Mouse (Mus musculus) lung, postnatal 0 days (tissue): ENCODE data around the gene Rpl3. TPM values are rescaled to one million over a fixed set of nuclear protein-coding genes. Genes with fewer than 3 reads are reported as not detected.
A peak's percentile ranks its signal among the peaks of the same experiment; 100 is the strongest.

Source experiments
- ATAC-seq: fragments of 200-750 bp; cut with Nextera tagmentation; 2 replicates; pipeline ENCODE4 v1.8.0; 2017; ENCODE audit warnings: moderate library complexity
- DNase-seq: peaks from one replicate; pipeline ENCODE4 v3.0.0-alpha.2; 2016; ENCODE audit warnings: low spot score
- H3K27ac ChIP-seq: fragments of 300-500 bp; sonication (generic); 2 replicates; pipeline ENCODE4 v1.5.1; 2014; ENCODE audit warnings: antibody characterized with exemption, mild to moderate bottlenecking, low read length, mixed read lengths
- H3K27me3 ChIP-seq: fragments of 300-500 bp; sonication (generic); replicated peaks from 2 replicates; pipeline ENCODE4 v1.6.1; 2014; ENCODE audit warnings: low read length, mixed read lengths; ENCODE audit not compliant: insufficient read depth
- H3K36me3 ChIP-seq: fragments of 300-500 bp; sonication (generic); 2 replicates; pipeline ENCODE4 v1.6.1; 2014; ENCODE audit warnings: low read length, mixed read lengths; ENCODE audit not compliant: insufficient read depth
- H3K4me1 ChIP-seq: fragments of 300-500 bp; sonication (generic); 2 replicates; pipeline ENCODE4 v1.6.1; 2014; ENCODE audit warnings: antibody characterized with exemption, low read depth, low read length, mixed read lengths; ENCODE audit not compliant: insufficient read depth
- H3K4me2 ChIP-seq: fragments of 300-500 bp; sonication (generic); replicated peaks from 2 replicates; pipeline ENCODE4 v1.6.1; 2014; ENCODE audit warnings: low read depth, mild to moderate bottlenecking, low read length, moderate library complexity, mixed read lengths
- H3K4me3 ChIP-seq: fragments of 300-500 bp; sonication (generic); 2 replicates; pipeline ENCODE4 v1.5.1; 2014; ENCODE audit warnings: low read depth, low read length
- H3K9ac ChIP-seq: fragments of 300-500 bp; sonication (generic); replicated peaks from 2 replicates; pipeline ENCODE4 v1.6.1; 2014; ENCODE audit warnings: low read depth, mild to moderate bottlenecking
- H3K9me3 ChIP-seq: fragments of 300-500 bp; sonication (generic); 2 replicates; pipeline ENCODE4 v1.6.1; 2016; ENCODE audit warnings: low read length, mixed read lengths
- CTCF ChIP-seq: IDR thresholded peaks from 2 replicates; pipeline ENCODE4 v1.5.1; 2016; ENCODE audit warnings: antibody characterized with exemption, mild to moderate bottlenecking
- EP300 ChIP-seq: IDR thresholded peaks from 2 replicates; pipeline ENCODE4 v1.6.1; 2016; ENCODE audit warnings: antibody characterized with exemption, mild to moderate bottlenecking, control low read depth
- WGBS: fragments of 180-500 bp; shearing (Covaris S2); extraction: QIAGEN DNeasy Blood & Tissue Kit; methylation state at CpG from one replicate; pipeline ENCODE4 v1.1.7; 2014; 5-methylcytosine and 5-hydroxymethylcytosine counted together
- polyA plus RNA-seq: library from polyadenylated mRNA; unstranded; fragments of >200 nt; fragmentation: Nextera tagmentation; extraction: Ambion mirVana; gene quantifications from 2 replicates; pipeline ENCODE4 v1.2.1, GENCODE M21; 2015

Rpl3 gene
- polyA plus RNA-seq, 1 experiment from 2014 or later: 577 TPM

- WGBS: 68% methylated on average over 9 of the region's 9 CpGs
These were observed 4.2 kb downstream of the Rpl3 start for GRCm38 (mm10) chr15:80087406-80088012.

GRCm38 (mm10) chr15:80083740-80084139, 7.9 kb downstream of the Rpl3 start:
- ATAC-seq (peak; percentile 18), DNase-seq (no peak)
- Histone ChIP-seq H3K4me2 (peak overlapping the region; percentile 72), H3K9me3 (no peaks in the 10 kb centered on the region), H3K27ac (peak overlapping the region; percentile 95), H3K4me3 (peak overlapping the region; percentile 68), H3K36me3 (peaks cover 18% of the 10 kb centered on the region; the same call in 1 of the 2 replicates), H3K9ac (peak overlapping the region; percentile 44), H3K4me1 (peaks cover 13% of the 10 kb centered on the region; the same call in 1 of the 2 replicates), H3K27me3 (no peaks in the 10 kb centered on the region)
- TF ChIP-seq CTCF (no peak), EP300 (no peak)
- WGBS: under 1% methylated on average over 12 of the region's 12 CpGs

More at GRCm38 (mm10) chr15:80087406-80088012, 4.2 kb downstream of the Rpl3 start:
- no peak overlapping the region for H3K27ac ChIP-seq
- DNase-seq: no peak
- ATAC-seq: no peak
- no peak overlapping the region for H3K9ac ChIP-seq
- peaks cover 15% of the 10 kb centered on the region for H3K27me3 ChIP-seq
- no peak overlapping the region for H3K4me2 ChIP-seq
- H3K36me3 ChIP-seq: no peaks in the 10 kb centered on the region
- H3K4me1 ChIP-seq: peaks cover 1% of the 10 kb centered on the region; the same call in 1 of the 2 replicates
- no peaks in the 10 kb centered on the region for H3K9me3 ChIP-seq
- TF ChIP-seq CTCF: no peak
- no peak for TF ChIP-seq EP300
- no peak overlapping the region for H3K4me3 ChIP-seq

GRCm38 (mm10) chr15:80083276-80083731, 8.4 kb downstream of the Rpl3 start:
- Histone ChIP-seq H3K9me3 (no peaks in the 10 kb centered on the region), H3K4me2 (peak overlapping the region; percentile 72), H3K27ac (peak overlapping the region; percentile 95), H3K4me1 (peaks cover 13% of the 10 kb centered on the region; the same call in 1 of the 2 replicates), H3K36me3 (peaks cover 21% of the 10 kb centered on the region), H3K4me3 (peak overlapping the region; percentile 68), H3K9ac (peak overlapping the region; percentile 62), H3K27me3 (no peaks in the 10 kb centered on the region)
- WGBS: 0% methylated on average over 30 of the region's 30 CpGs
- peak; percentile 99 for DNase-seq
- peak; percentile 86 for TF ChIP-seq EP300
- peak; percentile 49 for TF ChIP-seq CTCF
- ATAC-seq: peak; percentile 97

DNA sequence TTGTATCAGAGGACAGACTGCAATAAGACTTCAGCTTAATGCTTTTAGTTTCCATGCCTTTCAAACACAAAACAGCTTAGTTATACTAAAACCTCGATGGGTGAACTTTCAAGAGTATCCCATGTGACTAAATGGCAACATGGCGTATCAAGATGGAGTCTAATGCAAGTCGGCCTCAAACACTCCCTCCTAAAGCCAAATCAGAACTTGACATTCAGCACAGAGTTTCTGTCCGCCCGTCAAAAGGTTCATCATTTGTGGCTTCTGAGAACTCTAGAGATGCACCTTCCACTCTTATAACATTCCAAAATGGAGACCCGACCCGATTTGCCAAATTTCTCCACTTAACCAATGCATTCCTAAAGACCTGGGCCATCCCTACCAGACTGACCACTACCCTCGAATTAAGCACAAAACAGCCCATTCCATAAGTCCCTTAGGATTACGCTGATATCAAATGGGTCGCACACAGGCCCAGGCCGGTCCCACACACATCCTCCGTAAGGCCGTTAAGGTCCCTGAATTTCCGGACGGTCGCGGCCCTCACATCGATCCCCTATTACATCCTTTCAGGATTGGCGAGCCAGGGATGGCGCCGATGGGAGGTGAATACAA, 8.9 kb downstream of the Rpl3 start:
- Histone ChIP-seq H3K27me3 (no peaks in the 10 kb centered on the region), H3K9me3 (no peaks in the 10 kb centered on the region), H3K36me3 (peaks cover 24% of the 10 kb centered on the region), H3K4me1 (peaks cover 13% of the 10 kb centered on the region; the same call in 1 of the 2 replicates), H3K4me3 (peak overlapping the region; percentile 68), H3K27ac (peak overlapping the region; percentile 55), H3K4me2 (peak overlapping the region; percentile 72), H3K9ac (peak overlapping the region; percentile 62)
- under 1% methylated on average over 21 of the region's 21 CpGs for WGBS
- ATAC-seq: peak; percentile 30; the same call in 1 of the 2 replicates
- no peak for TF ChIP-seq EP300
- TF ChIP-seq CTCF: no peak
- DNase-seq: no peak

- peaks cover 28% of the 10 kb centered on the region for H3K36me3 ChIP-seq
- DNase-seq (no peak), ATAC-seq (no peak)
- no peaks in the 10 kb centered on the region for H3K27me3 ChIP-seq
- no peaks in the 10 kb centered on the region for H3K9me3 ChIP-seq
- no peak for TF ChIP-seq EP300
- WGBS: 4% methylated on average over 11 of the region's 11 CpGs
- peak overlapping the region; percentile 55; the same call in 1 of the 2 replicates for H3K27ac ChIP-seq
- peak overlapping the region; percentile 62 for H3K9ac ChIP-seq
- peaks cover 13% of the 10 kb centered on the region; the same call in 1 of the 2 replicates for H3K4me1 ChIP-seq
- peak overlapping the region; percentile 72 for H3K4me2 ChIP-seq
- peak overlapping the region; percentile 68 for H3K4me3 ChIP-seq
These were observed 9.7 kb downstream of the Rpl3 start for GRCm38 (mm10) chr15:80081801-80082546.
